Mouse (Mus musculus) lung, embryonic 16.5 days (tissue): Measurements from ENCODE around the gene Creb5. TPM values are rescaled to one million over a fixed set of nuclear protein-coding genes. Genes with fewer than 3 reads are reported as not detected.

Source experiments
- ATAC-seq: fragments of 200-750 bp; cut with Nextera tagmentation; 2 replicates; pipeline ENCODE4 v1.8.0; 2017; ENCODE audit warnings: low read depth, mild to moderate bottlenecking, moderate library complexity
- H3K27ac ChIP-seq: fragments of 300-500 bp; sonication (generic); 2 replicates; pipeline ENCODE4 v1.5.1; 2014; ENCODE audit warnings: mild to moderate bottlenecking, control low read depth, low read length
- H3K27me3 ChIP-seq: fragments of 300-500 bp; sonication (generic); 2 replicates; pipeline ENCODE4 v1.6.1; 2014; ENCODE audit warnings: low read depth, low read length, mixed read lengths; ENCODE audit not compliant: control insufficient read depth, insufficient read depth
- H3K36me3 ChIP-seq: fragments of 300-500 bp; sonication (generic); 2 replicates; pipeline ENCODE4 v1.6.1; 2014; ENCODE audit warnings: low read length; ENCODE audit not compliant: control insufficient read depth, insufficient read depth
- H3K4me1 ChIP-seq: fragments of 300-500 bp; sonication (generic); replicated peaks from 2 replicates; pipeline ENCODE4 v1.6.1; 2014; ENCODE audit warnings: low read length, mixed read lengths; ENCODE audit not compliant: control insufficient read depth, insufficient read depth
- H3K4me2 ChIP-seq: fragments of 300-500 bp; sonication (generic); 2 replicates; pipeline ENCODE4 v1.6.1; 2014; ENCODE audit warnings: low read depth, low read length, control low read depth
- H3K4me3 ChIP-seq: fragments of 300-500 bp; sonication (generic); 2 replicates; pipeline ENCODE4 v1.5.1; 2014; ENCODE audit warnings: mild to moderate bottlenecking, low read length, control low read depth
- H3K9ac ChIP-seq: fragments of 300-500 bp; sonication (generic); 2 replicates; pipeline ENCODE4 v1.6.1; 2014; ENCODE audit warnings: low read length, control low read depth
- H3K9me3 ChIP-seq: fragments of 300-500 bp; sonication (generic); 2 replicates; pipeline ENCODE4 v1.6.1; 2016; ENCODE audit warnings: low read length; ENCODE audit not compliant: control insufficient read depth
- WGBS: fragments of 180-500 bp; shearing (Covaris S2); extraction: QIAGEN DNeasy Blood & Tissue Kit; methylation state at CpG from one replicate; pipeline ENCODE4 v1.1.7; 2014; 5-methylcytosine and 5-hydroxymethylcytosine counted together
- polyA plus RNA-seq: library from polyadenylated mRNA; unstranded; fragments of >200 nt; fragmentation: Nextera tagmentation; extraction: Ambion mirVana; gene quantifications from 2 replicates; pipeline ENCODE4 v1.2.1, GENCODE M21; 2015

The Creb5 gene
- polyA plus RNA-seq, result 5.8 and 6.1 TPM in 2 replicates

DNA sequence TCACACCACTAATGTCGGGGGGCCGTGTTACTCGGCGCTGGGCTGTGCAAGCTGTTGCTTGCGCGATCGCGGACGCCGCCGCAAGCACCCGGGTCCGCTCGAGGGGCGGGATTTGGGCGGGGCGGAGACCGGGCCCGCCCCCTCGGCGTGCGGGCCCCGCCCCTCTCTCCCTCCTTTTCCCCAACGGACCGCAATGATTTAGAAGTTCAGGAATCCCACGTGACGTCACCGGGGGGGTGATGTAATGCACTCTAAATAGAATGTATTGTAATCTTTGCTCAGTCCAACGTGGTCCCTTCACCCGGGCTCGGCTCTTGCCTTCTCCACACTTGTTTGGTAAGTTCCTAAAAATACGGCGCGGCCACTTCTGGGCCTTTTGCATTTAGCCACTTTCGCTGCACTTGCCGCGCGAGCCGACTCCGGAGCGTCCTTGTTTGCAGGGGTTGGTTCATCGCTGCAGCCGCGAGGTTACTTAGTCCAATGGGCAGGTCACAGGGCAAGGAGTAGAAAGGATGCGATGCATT lies at the start of gene Creb5:
TSS of gene Creb5 (plus strand) at position 233 of the 524 bp plus-strand sequence.
- Histone ChIP-seq H3K36me3 (no peaks in the 10 kb centered on the region), H3K27ac (no peak within 1 kb of the TSS), H3K4me2 (peak within 1 kb of the TSS; percentile 96), H3K9me3 (no peaks in the 10 kb centered on the region), H3K27me3 (peaks cover 48% of the 10 kb centered on the region), H3K4me3 (peak within 1 kb of the TSS; percentile 57), H3K4me1 (peaks cover 14% of the 10 kb centered on the region), H3K9ac (peak within 1 kb of the TSS; percentile 57)
- WGBS, result 0% methylated on average over 43 of the region's 45 CpGs
- peak; percentile 87 for ATAC-seq

DNA sequence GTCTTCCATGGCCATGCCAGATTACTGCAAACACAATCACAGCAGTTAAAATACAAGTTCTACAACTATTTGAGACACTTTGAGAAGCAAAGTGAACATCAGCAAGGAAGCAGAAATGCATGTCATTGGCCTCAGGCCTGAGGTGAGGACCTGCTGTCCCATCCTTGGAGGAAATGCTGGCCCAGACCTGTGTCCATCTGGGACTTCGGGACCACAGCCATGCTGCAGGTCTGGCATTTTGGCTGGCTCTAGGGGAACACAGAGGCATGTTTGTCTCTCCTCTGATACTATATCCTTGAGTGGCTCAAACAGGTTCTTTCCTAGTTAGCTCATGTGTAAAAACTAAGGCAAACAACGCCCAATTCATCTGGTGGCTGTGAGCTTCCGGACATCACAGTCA lies 27.2 kb upstream of the Creb5 start:
- no peak overlapping the region for H3K4me2 ChIP-seq
- H3K4me3 ChIP-seq, result no peak overlapping the region
- no peak overlapping the region for H3K9ac ChIP-seq
- H3K4me1 ChIP-seq, result no peaks in the 10 kb centered on the region
- WGBS, result 65% methylated on average over 3 of the region's 3 CpGs
- no peaks in the 10 kb centered on the region for H3K27me3 ChIP-seq
- no peaks in the 10 kb centered on the region for H3K9me3 ChIP-seq
- H3K27ac ChIP-seq, result no peak overlapping the region
- no peak for ATAC-seq
- no peaks in the 10 kb centered on the region for H3K36me3 ChIP-seq

DNA sequence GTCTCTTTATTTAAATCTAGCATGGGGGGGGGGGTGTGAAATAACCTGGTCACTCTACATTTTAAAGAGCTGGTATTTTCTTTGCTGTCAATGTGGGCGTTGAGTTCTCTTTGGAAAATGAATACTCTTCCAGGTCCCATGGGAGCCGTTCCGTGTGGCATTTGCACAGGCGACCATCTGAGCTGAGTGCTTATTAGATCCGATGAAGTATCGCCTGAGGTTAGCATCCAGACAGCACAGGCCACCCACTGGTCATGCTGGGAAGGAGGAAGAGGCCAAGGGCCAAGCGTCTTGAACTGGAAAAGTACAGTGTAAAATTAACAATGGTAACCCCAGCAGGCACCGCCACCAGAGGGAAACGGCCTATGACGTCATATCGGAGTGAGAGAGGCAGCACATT lies 24.7 kb upstream of the Creb5 start:
- Histone ChIP-seq H3K4me3 (no peak overlapping the region), H3K9ac (no peak overlapping the region), H3K27me3 (no peaks in the 10 kb centered on the region; the same call in 1 of the 2 replicates), H3K27ac (no peak overlapping the region), H3K4me1 (peaks cover 6% of the 10 kb centered on the region; the same call in 1 of the 2 replicates), H3K36me3 (no peaks in the 10 kb centered on the region), H3K4me2 (no peak overlapping the region), H3K9me3 (no peaks in the 10 kb centered on the region)
- 77% methylated on average over 11 of the region's 11 CpGs for WGBS
- ATAC-seq, result no peak

DNA sequence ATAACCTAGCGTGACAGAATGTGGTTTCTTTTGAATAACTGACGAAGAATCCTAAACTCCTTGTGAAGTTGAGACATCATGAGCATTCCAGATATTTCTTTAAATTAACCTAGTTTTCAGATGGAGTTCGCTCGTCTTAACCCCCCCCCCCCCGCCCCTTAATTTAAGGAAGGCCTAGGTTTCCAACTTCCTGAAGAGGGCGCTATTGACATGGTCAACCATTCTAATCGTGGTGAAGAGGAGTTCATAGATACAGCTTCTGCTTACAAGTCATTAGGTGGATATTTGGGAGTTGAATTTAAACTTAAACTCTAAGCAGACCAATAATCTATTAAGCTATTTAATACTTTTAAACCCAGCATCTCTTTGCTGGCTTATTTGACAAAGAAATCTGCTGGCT lies 20.0 kb upstream of the Creb5 start:
- no peak overlapping the region for H3K27ac ChIP-seq
- H3K9ac ChIP-seq, result no peak overlapping the region
- H3K27me3 ChIP-seq, result no peaks in the 10 kb centered on the region; the same call in 1 of the 2 replicates
- no peak overlapping the region for H3K4me2 ChIP-seq
- H3K4me1 ChIP-seq, result peaks cover 17% of the 10 kb centered on the region
- no peak overlapping the region for H3K4me3 ChIP-seq
- no peaks in the 10 kb centered on the region for H3K36me3 ChIP-seq
- no peaks in the 10 kb centered on the region for H3K9me3 ChIP-seq
- 27% methylated on average over 7 of the region's 7 CpGs for WGBS
- ATAC-seq, result no peak

DNA sequence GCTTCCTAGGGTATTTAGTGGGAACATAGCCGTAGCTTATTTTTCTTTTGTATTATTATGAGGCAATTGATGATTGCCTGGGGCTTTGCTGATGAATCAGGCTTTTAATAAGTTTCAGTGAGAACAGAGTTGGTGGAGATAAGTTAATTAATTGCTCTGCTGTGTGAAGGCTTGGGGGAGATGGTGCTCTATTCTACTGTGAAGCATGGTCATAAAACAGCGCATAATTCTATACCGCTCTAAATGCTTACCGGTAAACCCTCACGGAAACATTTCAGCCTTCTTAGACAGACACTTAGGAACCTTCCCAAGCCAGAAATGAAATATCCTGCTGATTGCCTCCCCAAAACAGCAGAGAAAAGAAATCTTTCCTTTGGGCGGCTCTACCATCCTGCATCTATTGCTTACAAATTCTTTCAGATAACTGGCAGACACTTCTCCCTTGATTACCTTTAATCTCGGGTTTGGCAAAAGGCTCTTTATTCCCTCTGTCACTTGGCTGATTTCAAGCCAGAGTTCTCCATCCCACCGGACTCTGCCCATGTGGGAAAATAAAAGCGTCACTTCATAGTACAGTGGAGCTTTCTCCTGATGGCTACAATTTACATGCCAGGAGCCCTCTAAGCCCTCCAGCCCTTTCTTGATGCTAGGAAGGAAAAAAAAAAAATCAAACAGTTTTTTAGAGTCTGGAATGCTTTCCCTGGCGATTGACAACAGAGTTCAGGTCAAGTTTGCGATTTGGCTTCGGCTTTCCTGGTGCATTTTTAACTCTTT lies 19.2 kb upstream of the Creb5 start:
- ATAC-seq, result no peak
- H3K27ac ChIP-seq, result no peak overlapping the region
- no peak overlapping the region for H3K4me3 ChIP-seq
- no peak overlapping the region for H3K9ac ChIP-seq
- peaks cover 17% of the 10 kb centered on the region for H3K4me1 ChIP-seq
- H3K27me3 ChIP-seq, result no peaks in the 10 kb centered on the region; the same call in 1 of the 2 replicates
- WGBS, result 31% methylated on average over 12 of the region's 12 CpGs
- no peaks in the 10 kb centered on the region for H3K9me3 ChIP-seq
- peak overlapping the region; percentile 12; the same call in 1 of the 2 replicates for H3K4me2 ChIP-seq
- H3K36me3 ChIP-seq, result no peaks in the 10 kb centered on the region

DNA sequence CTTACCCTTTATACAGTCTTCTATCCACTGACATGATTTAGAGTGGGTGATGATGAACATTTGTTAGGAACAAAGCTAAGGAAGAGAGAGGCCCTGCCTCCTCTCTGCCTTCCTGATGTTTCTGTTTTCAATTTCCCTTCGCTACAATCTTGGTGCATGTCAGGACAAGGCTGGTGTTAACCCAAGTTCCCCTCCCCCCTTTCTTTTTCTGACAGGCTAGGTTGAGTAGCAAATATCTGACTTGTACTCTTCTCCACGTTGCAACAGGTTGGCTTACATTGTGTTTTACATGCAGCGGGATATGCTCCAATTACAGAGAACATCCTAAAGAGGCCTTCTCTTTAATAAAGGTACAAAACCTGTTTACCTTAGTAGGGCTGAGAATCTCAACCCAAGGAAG lies 15.9 kb upstream of the Creb5 start:
- Histone ChIP-seq H3K9ac (no peak overlapping the region), H3K4me1 (peaks cover 17% of the 10 kb centered on the region), H3K27me3 (no peaks in the 10 kb centered on the region; the same call in 1 of the 2 replicates), H3K4me3 (no peak overlapping the region), H3K27ac (no peak overlapping the region), H3K4me2 (no peak overlapping the region), H3K9me3 (no peaks in the 10 kb centered on the region), H3K36me3 (no peaks in the 10 kb centered on the region)
- ATAC-seq, result no peak
- WGBS, result 46% methylated on average over 3 of the region's 3 CpGs

DNA sequence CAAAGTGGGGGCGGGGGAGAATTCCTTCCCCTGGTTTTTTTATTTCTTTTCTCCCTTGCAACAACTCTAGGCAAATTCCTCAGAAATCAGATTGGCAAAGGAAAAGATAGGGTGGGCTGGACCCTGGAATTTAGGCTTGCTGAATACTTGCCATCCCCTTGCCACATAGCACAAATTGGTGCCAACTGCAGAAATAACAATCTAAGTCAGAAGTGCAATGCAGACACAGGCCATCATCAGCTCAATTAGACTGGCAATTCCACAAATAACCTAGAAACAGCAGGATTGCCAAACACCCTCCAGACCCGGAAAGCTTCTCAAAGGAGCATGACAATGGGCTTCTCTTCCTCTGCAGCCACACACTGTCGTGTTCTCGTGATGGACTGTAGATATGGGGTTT lies 15.4 kb upstream of the Creb5 start:
- WGBS, result 50% methylated on average over 4 of the region's 4 CpGs
- H3K9ac ChIP-seq, result no peak overlapping the region
- ATAC-seq, result no peak
- H3K4me3 ChIP-seq, result no peak overlapping the region
- no peaks in the 10 kb centered on the region for H3K36me3 ChIP-seq
- H3K4me1 ChIP-seq, result peaks cover 15% of the 10 kb centered on the region
- H3K27me3 ChIP-seq, result no peaks in the 10 kb centered on the region
- H3K9me3 ChIP-seq, result no peaks in the 10 kb centered on the region
- H3K27ac ChIP-seq, result no peak overlapping the region
- no peak overlapping the region for H3K4me2 ChIP-seq

DNA sequence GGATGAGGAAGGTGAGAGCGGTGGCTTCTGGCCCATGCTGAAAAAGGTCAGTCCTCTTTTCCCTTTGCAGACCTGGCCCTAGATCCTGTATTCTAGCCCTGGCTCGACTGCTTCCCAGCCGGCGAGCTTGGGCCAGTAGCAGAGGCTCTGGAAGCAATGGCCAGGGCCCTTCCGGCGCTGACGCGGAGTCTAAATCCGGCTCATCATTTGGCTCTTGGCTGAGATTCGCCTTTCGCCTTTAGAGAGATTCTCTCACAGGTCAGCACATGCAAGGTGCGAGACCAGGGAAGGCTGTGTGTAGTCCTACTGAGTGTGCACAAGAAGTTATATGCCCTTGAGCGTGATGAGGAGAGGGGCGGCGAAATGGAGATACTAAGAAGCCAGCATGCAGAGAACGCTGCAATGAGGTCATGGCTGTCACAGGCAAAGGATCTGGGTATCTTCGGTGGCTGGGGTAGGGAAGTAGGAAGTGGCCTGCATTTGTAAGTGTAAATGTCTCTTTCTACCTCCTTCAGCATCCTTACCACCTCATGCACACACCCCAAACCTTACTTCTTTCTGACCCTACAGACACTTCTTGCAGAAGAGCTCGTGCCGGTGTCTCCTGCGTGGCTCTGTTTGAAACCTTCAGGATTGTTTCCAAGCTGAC lies 557 bp upstream of the Creb5 start:
- peaks cover 14% of the 10 kb centered on the region for H3K4me1 ChIP-seq
- no peaks in the 10 kb centered on the region for H3K36me3 ChIP-seq
- peak overlapping the region; percentile 96 for H3K4me2 ChIP-seq
- no peaks in the 10 kb centered on the region for H3K9me3 ChIP-seq
- ATAC-seq, result peak; percentile 13
- peaks cover 46% of the 10 kb centered on the region for H3K27me3 ChIP-seq
- H3K9ac ChIP-seq, result peak overlapping the region; percentile 45
- peak overlapping the region; percentile 57 for H3K4me3 ChIP-seq
- H3K27ac ChIP-seq, result no peak overlapping the region
- WGBS, result 4% methylated on average over 20 of the region's 20 CpGs
